Mouse (Mus musculus) mature B cell (primary cell): ENCODE data around the gene Aff3.

Experiments used
- in situ Hi-C: fragments of 300-500 bp; cut with MboI; formaldehyde crosslinking; loops from 2 replicates; pipeline ENCODE4 v1.14.3; 2019

Gene Aff3

GRCm38 (mm10) chr1:38392928-38393327, 271.8 kb downstream of the Aff3 start:
- in situ Hi-C loops, result no loop called here

- in situ Hi-C loops, result no loop called here
Measured at GRCm38 (mm10) chr1:38390886-38391249, 273.9 kb downstream of the Aff3 start.

- in situ Hi-C loops, result no loop called here
Measured at GRCm38 (mm10) chr1:38390235-38390885, 274.4 kb downstream of the Aff3 start.

GRCm38 (mm10) chr1:38389576-38389975, 275.2 kb downstream of the Aff3 start:
- in situ Hi-C loops, result no loop called here

GRCm38 (mm10) chr1:38388466-38388865, 276.3 kb downstream of the Aff3 start:
- in situ Hi-C loops, result no loop called here

- in situ Hi-C loops, result no loop called here
Measured at GRCm38 (mm10) chr1:38387438-38387837, 277.3 kb downstream of the Aff3 start.

- in situ Hi-C loops, result no loop called here
Measured at GRCm38 (mm10) chr1:38384457-38385121, 280.2 kb downstream of the Aff3 start.

- in situ Hi-C loops, result no loop called here
Measured at GRCm38 (mm10) chr1:38384010-38384409, 280.7 kb downstream of the Aff3 start.

- in situ Hi-C loops, result no loop called here
Measured at GRCm38 (mm10) chr1:38382683-38383082, 282.1 kb downstream of the Aff3 start.

GRCm38 (mm10) chr1:38377930-38378329, 286.8 kb downstream of the Aff3 start:
- in situ Hi-C loops, result no loop called here

- in situ Hi-C loops, result no loop called here
Measured at GRCm38 (mm10) chr1:38369166-38369565, 295.6 kb downstream of the Aff3 start.

- in situ Hi-C loops, result no loop called here
Measured at GRCm38 (mm10) chr1:38368081-38368689, 296.6 kb downstream of the Aff3 start.

GRCm38 (mm10) chr1:38367404-38368080, 297.2 kb downstream of the Aff3 start:
- in situ Hi-C loops, result no loop called here

GRCm38 (mm10) chr1:38363856-38364255, 300.9 kb downstream of the Aff3 start:
- in situ Hi-C loops, result no loop called here

GRCm38 (mm10) chr1:38362275-38362674, 302.5 kb downstream of the Aff3 start:
- in situ Hi-C loops, result no loop called here

- in situ Hi-C loops, result no loop called here
Measured at GRCm38 (mm10) chr1:38358797-38359349, 305.9 kb downstream of the Aff3 start.

- in situ Hi-C loops, result no loop called here
Measured at GRCm38 (mm10) chr1:38357933-38358796, 306.6 kb downstream of the Aff3 start.

- in situ Hi-C loops, result no loop called here
Measured at GRCm38 (mm10) chr1:38354585-38354984, 310.2 kb downstream of the Aff3 start.

- in situ Hi-C loops, result no loop called here
Measured at GRCm38 (mm10) chr1:38347346-38347745, 317.4 kb downstream of the Aff3 start.

- in situ Hi-C loops, result no loop called here
Measured at GRCm38 (mm10) chr1:38334206-38334605, 330.5 kb downstream of the Aff3 start.

- in situ Hi-C loops, result no loop called here
Measured at GRCm38 (mm10) chr1:38332919-38333318, 331.8 kb downstream of the Aff3 start.
